Mouse (Mus musculus): ENCODE data around the gene Reps1. TPM values are rescaled to one million over a fixed set of nuclear protein-coding genes. Genes with fewer than 3 reads are reported as not detected.
A peak's percentile ranks its signal among the peaks of the same experiment; 100 is the strongest.

Gene Reps1
- polyA plus RNA-seq, 1 experiment from 2014 or later = 26.7 TPM

- Histone ChIP-seq H3K4me2 (replicated peaks; ENCODE audit: low read depth, low read length) (peak overlapping the region; percentile 69), H3K27ac (ENCODE audit: low read length) (peak overlapping the region; percentile 96), H3K9ac (replicated peaks; ENCODE audit: low read depth, low read length) (peak overlapping the region; percentile 74), H3K36me3 (ENCODE audit: control insufficient read depth, insufficient read depth, low read length) (peaks cover 12% of the 10 kb centered on the region), H3K27me3 (ENCODE audit: control insufficient read depth, insufficient read depth, low read length) (no peaks in the 10 kb centered on the region), H3K4me1 (ENCODE audit: control insufficient read depth, insufficient read depth, low read length) (no peaks in the 10 kb centered on the region), H3K4me3 (ENCODE audit: low read depth, low read length) (peak overlapping the region; percentile 70), H3K9me3 (ENCODE audit: control insufficient read depth, low read depth, low read length) (no peaks in the 10 kb centered on the region)
- no peak for ATAC-seq (ENCODE audit: insufficient number of reproducible peaks, insufficient read depth, low FRiP score, low read depth)
- 33% methylated on average over 14 of the region's 14 CpGs for WGBS
Observed at GRCm38 (mm10) chr10:18021576-18022311, 33.9 kb upstream of the Reps1 start.

DNA sequence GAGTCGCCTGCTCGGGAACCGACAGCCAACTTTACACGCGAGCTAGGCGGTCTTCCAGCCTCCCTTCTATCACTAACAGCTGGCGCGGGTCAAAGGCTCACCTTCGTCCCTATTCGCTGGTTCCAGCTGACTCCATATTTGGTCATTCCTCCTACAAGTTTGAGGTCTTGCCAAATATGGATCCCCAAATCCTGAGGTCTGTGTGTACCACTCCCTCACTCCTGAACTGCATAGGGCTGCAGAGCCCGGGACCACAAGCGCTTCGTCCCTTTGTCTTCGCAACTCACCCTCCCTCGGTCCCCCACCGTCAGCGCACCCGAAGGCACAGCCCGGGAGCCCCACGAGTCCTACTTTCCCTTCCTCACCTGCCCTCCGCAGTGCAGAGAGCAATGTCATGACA is 33.3 kb upstream of the Reps1 start:
- no peaks in the 10 kb centered on the region for H3K9me3 ChIP-seq (ENCODE audit: control insufficient read depth, low read depth, low read length)
- H3K27ac ChIP-seq (ENCODE audit: low read length) = peak overlapping the region; percentile 96
- H3K9ac ChIP-seq (replicated peaks; ENCODE audit: low read depth, low read length) = peak overlapping the region; percentile 74
- H3K4me3 ChIP-seq (ENCODE audit: low read depth, low read length) = peak overlapping the region; percentile 70
- ATAC-seq (ENCODE audit: insufficient number of reproducible peaks, insufficient read depth, low FRiP score, low read depth) = peak; percentile 87
- H3K27me3 ChIP-seq (ENCODE audit: control insufficient read depth, insufficient read depth, low read length) = no peaks in the 10 kb centered on the region
- no peaks in the 10 kb centered on the region for H3K4me1 ChIP-seq (ENCODE audit: control insufficient read depth, insufficient read depth, low read length)
- WGBS = under 1% methylated on average over 21 of the region's 21 CpGs
- H3K4me2 ChIP-seq (replicated peaks; ENCODE audit: low read depth, low read length) = peak overlapping the region; percentile 69
- peaks cover 11% of the 10 kb centered on the region for H3K36me3 ChIP-seq (ENCODE audit: control insufficient read depth, insufficient read depth, low read length)

GRCm38 (mm10) chr10:18022741-18023347 is 32.8 kb upstream of the Reps1 start, which contains the start of gene Abracl:
Gene Abracl, minus strand, starts transcription at chr10:18023288.
- H3K36me3 ChIP-seq (ENCODE audit: control insufficient read depth, insufficient read depth, low read length) = peaks cover 6% of the 10 kb centered on the region
- WGBS = under 1% methylated on average over 37 of the region's 37 CpGs
- no peaks in the 10 kb centered on the region for H3K9me3 ChIP-seq (ENCODE audit: control insufficient read depth, low read depth, low read length)
- H3K27me3 ChIP-seq (ENCODE audit: control insufficient read depth, insufficient read depth, low read length) = no peaks in the 10 kb centered on the region
- H3K27ac ChIP-seq (ENCODE audit: low read length) = peak within 1 kb of the TSS; percentile 96
- peak; percentile 94 for ATAC-seq (ENCODE audit: insufficient number of reproducible peaks, insufficient read depth, low FRiP score, low read depth)
- H3K4me1 ChIP-seq (ENCODE audit: control insufficient read depth, insufficient read depth, low read length) = no peaks in the 10 kb centered on the region
- H3K9ac ChIP-seq (replicated peaks; ENCODE audit: low read depth, low read length) = peak within 1 kb of the TSS; percentile 74
- peak within 1 kb of the TSS; percentile 69 for H3K4me2 ChIP-seq (replicated peaks; ENCODE audit: low read depth, low read length)
- peak within 1 kb of the TSS; percentile 70 for H3K4me3 ChIP-seq (ENCODE audit: low read depth, low read length)

DNA sequence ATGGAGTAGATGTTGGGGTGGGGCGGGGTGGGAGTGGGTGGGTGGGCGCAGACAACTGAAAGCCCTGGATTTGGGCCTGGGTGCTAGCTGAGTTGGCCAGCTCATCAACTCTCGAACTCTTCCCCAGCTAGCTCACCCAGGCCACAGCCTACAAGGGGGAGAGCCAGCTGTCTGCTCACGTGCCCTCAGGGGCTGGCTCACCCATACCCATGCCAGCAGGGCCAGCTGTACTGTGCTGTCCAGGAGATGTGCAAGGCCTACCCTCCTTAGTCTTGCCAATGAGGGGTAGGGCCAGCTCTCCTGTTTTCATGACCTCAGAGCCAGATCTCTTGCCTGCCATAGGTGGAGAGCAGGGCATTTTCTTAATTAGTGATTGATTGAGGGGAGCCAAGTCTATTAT is 21.3 kb upstream of the Reps1 start:
- ATAC-seq (ENCODE audit: insufficient number of reproducible peaks, insufficient read depth, low FRiP score, low read depth) = no peak
- WGBS = 92% methylated on average over 4 of the region's 4 CpGs
- Histone ChIP-seq H3K27ac (ENCODE audit: low read length) (no peak overlapping the region), H3K9ac (replicated peaks; ENCODE audit: low read depth, low read length) (no peak overlapping the region), H3K36me3 (ENCODE audit: control insufficient read depth, insufficient read depth, low read length) (no peaks in the 10 kb centered on the region), H3K4me1 (ENCODE audit: control insufficient read depth, insufficient read depth, low read length) (no peaks in the 10 kb centered on the region), H3K4me3 (ENCODE audit: low read depth, low read length) (no peak overlapping the region), H3K9me3 (ENCODE audit: control insufficient read depth, low read depth, low read length) (no peaks in the 10 kb centered on the region), H3K4me2 (replicated peaks; ENCODE audit: low read depth, low read length) (no peak overlapping the region), H3K27me3 (ENCODE audit: control insufficient read depth, insufficient read depth, low read length) (no peaks in the 10 kb centered on the region)

GRCm38 (mm10) chr10:18036849-18037248 is 18.8 kb upstream of the Reps1 start:
- Histone ChIP-seq H3K4me1 (ENCODE audit: control insufficient read depth, insufficient read depth, low read length) (no peaks in the 10 kb centered on the region), H3K4me2 (replicated peaks; ENCODE audit: low read depth, low read length) (no peak overlapping the region), H3K27ac (ENCODE audit: low read length) (no peak overlapping the region), H3K9ac (replicated peaks; ENCODE audit: low read depth, low read length) (no peak overlapping the region), H3K36me3 (ENCODE audit: control insufficient read depth, insufficient read depth, low read length) (no peaks in the 10 kb centered on the region), H3K27me3 (ENCODE audit: control insufficient read depth, insufficient read depth, low read length) (no peaks in the 10 kb centered on the region), H3K9me3 (ENCODE audit: control insufficient read depth, low read depth, low read length) (no peaks in the 10 kb centered on the region), H3K4me3 (ENCODE audit: low read depth, low read length) (no peak overlapping the region)
- WGBS = 42% methylated on average over 5 of the region's 5 CpGs
- ATAC-seq (ENCODE audit: insufficient number of reproducible peaks, insufficient read depth, low FRiP score, low read depth) = no peak

- Histone ChIP-seq H3K27me3 (ENCODE audit: control insufficient read depth, insufficient read depth, low read length) (no peaks in the 10 kb centered on the region), H3K9me3 (ENCODE audit: control insufficient read depth, low read depth, low read length) (no peaks in the 10 kb centered on the region), H3K9ac (replicated peaks; ENCODE audit: low read depth, low read length) (no peak overlapping the region), H3K4me1 (ENCODE audit: control insufficient read depth, insufficient read depth, low read length) (no peaks in the 10 kb centered on the region), H3K36me3 (ENCODE audit: control insufficient read depth, insufficient read depth, low read length) (no peaks in the 10 kb centered on the region), H3K4me2 (replicated peaks; ENCODE audit: low read depth, low read length) (no peak overlapping the region), H3K4me3 (ENCODE audit: low read depth, low read length) (no peak overlapping the region), H3K27ac (ENCODE audit: low read length) (no peak overlapping the region)
- ATAC-seq (ENCODE audit: insufficient number of reproducible peaks, insufficient read depth, low FRiP score, low read depth) = no peak
Observed at GRCm38 (mm10) chr10:18046380-18046779, 9.3 kb upstream of the Reps1 start.

GRCm38 (mm10) chr10:18047380-18048146 is 8.1 kb upstream of the Reps1 start:
- Histone ChIP-seq H3K36me3 (ENCODE audit: control insufficient read depth, insufficient read depth, low read length) (no peaks in the 10 kb centered on the region), H3K4me3 (ENCODE audit: low read depth, low read length) (no peak overlapping the region), H3K27me3 (ENCODE audit: control insufficient read depth, insufficient read depth, low read length) (no peaks in the 10 kb centered on the region), H3K9ac (replicated peaks; ENCODE audit: low read depth, low read length) (no peak overlapping the region), H3K4me2 (replicated peaks; ENCODE audit: low read depth, low read length) (no peak overlapping the region), H3K4me1 (ENCODE audit: control insufficient read depth, insufficient read depth, low read length) (no peaks in the 10 kb centered on the region), H3K9me3 (ENCODE audit: control insufficient read depth, low read depth, low read length) (no peaks in the 10 kb centered on the region), H3K27ac (ENCODE audit: low read length) (no peak overlapping the region)
- ATAC-seq (ENCODE audit: insufficient number of reproducible peaks, insufficient read depth, low FRiP score, low read depth) = no peak
- WGBS = 38% methylated on average over 10 of the region's 10 CpGs

DNA sequence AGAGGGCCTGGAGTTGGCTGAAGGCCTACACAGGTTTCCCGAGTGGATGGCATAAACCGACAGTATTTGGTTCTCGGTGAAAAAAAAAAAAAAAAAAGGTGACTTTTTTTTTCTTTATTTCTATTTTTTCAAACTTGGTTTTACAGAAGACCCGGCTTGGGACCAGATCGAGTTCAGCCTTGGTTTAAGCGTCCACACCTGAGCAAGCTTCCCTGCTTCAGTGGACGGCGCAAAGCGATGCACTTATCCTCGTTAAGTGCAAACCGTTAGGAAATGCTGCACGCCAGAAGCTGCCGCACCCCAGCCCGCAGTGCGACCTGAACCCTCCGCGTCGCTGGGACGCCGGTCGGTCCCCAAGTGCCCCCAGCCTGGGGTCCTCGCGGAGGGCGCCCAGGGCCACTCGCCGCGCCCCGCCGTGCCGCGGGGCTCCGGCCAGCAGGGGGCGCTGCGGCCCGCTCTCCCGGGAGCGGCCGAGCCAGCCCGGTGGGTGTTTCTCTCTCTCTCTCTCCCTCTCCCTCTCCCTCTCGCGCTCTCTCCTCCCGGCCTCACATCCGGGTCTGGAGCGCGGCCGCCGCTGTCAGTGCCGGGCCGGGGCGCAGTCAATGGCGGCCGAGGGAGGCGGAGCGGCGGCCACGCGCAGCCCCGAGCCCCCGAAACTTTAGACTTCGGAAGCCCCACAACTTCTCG is 509 bp upstream of the Reps1 start:
- Histone ChIP-seq H3K9me3 (ENCODE audit: control insufficient read depth, low read depth, low read length) (no peaks in the 10 kb centered on the region), H3K27ac (ENCODE audit: low read length) (peak overlapping the region; percentile 89), H3K9ac (replicated peaks; ENCODE audit: low read depth, low read length) (peak overlapping the region; percentile 92), H3K36me3 (ENCODE audit: control insufficient read depth, insufficient read depth, low read length) (no peaks in the 10 kb centered on the region), H3K4me3 (ENCODE audit: low read depth, low read length) (peak overlapping the region; percentile 98), H3K27me3 (ENCODE audit: control insufficient read depth, insufficient read depth, low read length) (no peaks in the 10 kb centered on the region), H3K4me2 (replicated peaks; ENCODE audit: low read depth, low read length) (peak overlapping the region; percentile 56), H3K4me1 (ENCODE audit: control insufficient read depth, insufficient read depth, low read length) (peaks cover 15% of the 10 kb centered on the region; the same call in 1 of the 2 replicates)
- 3% methylated on average over 57 of the region's 61 CpGs for WGBS
- ATAC-seq (ENCODE audit: insufficient number of reproducible peaks, insufficient read depth, low FRiP score, low read depth) = peak; percentile 98
